Mouse (Mus musculus): ENCODE results near the gene Tnfaip6. TPM values are rescaled to one million over a fixed set of nuclear protein-coding genes. Genes with fewer than 3 reads are reported as not detected.

Gene Tnfaip6
- polyA plus RNA-seq, 1 experiment from 2014 or later = 0.20 TPM

GRCm38 (mm10) chr2:52042132-52042531, 4.3 kb downstream of the Tnfaip6 start:
- no peak overlapping the region for H3K9ac ChIP-seq (ENCODE audit: low read depth, low read length)
- no peak overlapping the region for H3K27ac ChIP-seq (ENCODE audit: low read length)
- H3K36me3 ChIP-seq (ENCODE audit: control insufficient read depth, insufficient read depth) = no peaks in the 10 kb centered on the region
- WGBS (ENCODE audit: insufficient replicate concordance) = 65% methylated on average over 3 of the region's 3 CpGs
- no peak overlapping the region for H3K4me2 ChIP-seq (ENCODE audit: low read depth, low read length)
- no peaks in the 10 kb centered on the region for H3K4me1 ChIP-seq (ENCODE audit: control insufficient read depth, low read depth, low read length)
- no peaks in the 10 kb centered on the region for H3K9me3 ChIP-seq (replicated peaks; ENCODE audit: control insufficient read depth, low read length)
- peaks cover 6% of the 10 kb centered on the region; the same call in 1 of the 2 replicates for H3K27me3 ChIP-seq (ENCODE audit: control insufficient read depth, insufficient read depth, low read depth, low read length)
- no peak overlapping the region for H3K4me3 ChIP-seq (ENCODE audit: low read depth, low read length)
- no peak for ATAC-seq (ENCODE audit: low read depth)

- H3K4me3 ChIP-seq (ENCODE audit: low read depth, low read length) = no peak overlapping the region
- H3K36me3 ChIP-seq (ENCODE audit: control insufficient read depth, insufficient read depth) = no peaks in the 10 kb centered on the region
- no peak for ATAC-seq (ENCODE audit: low read depth)
- H3K27me3 ChIP-seq (ENCODE audit: control insufficient read depth, insufficient read depth, low read depth, low read length) = peaks cover 3% of the 10 kb centered on the region; the same call in 1 of the 2 replicates
- H3K4me2 ChIP-seq (ENCODE audit: low read depth, low read length) = no peak overlapping the region
- H3K9me3 ChIP-seq (replicated peaks; ENCODE audit: control insufficient read depth, low read length) = no peaks in the 10 kb centered on the region
- 48% methylated on average over 5 of the region's 5 CpGs for WGBS (ENCODE audit: insufficient replicate concordance)
- no peak overlapping the region for H3K9ac ChIP-seq (ENCODE audit: low read depth, low read length)
- H3K4me1 ChIP-seq (ENCODE audit: control insufficient read depth, low read depth, low read length) = no peaks in the 10 kb centered on the region
- no peak overlapping the region for H3K27ac ChIP-seq (ENCODE audit: low read length)
These were observed 4.9 kb downstream of the Tnfaip6 start for GRCm38 (mm10) chr2:52042714-52043113.

- H3K9ac ChIP-seq (ENCODE audit: low read depth, low read length) = no peak overlapping the region
- peaks cover 2% of the 10 kb centered on the region; the same call in 1 of the 2 replicates for H3K27me3 ChIP-seq (ENCODE audit: control insufficient read depth, insufficient read depth, low read depth, low read length)
- ATAC-seq (ENCODE audit: low read depth) = no peak
- no peaks in the 10 kb centered on the region for H3K36me3 ChIP-seq (ENCODE audit: control insufficient read depth, insufficient read depth)
- H3K27ac ChIP-seq (ENCODE audit: low read length) = no peak overlapping the region
- no peaks in the 10 kb centered on the region for H3K4me1 ChIP-seq (ENCODE audit: control insufficient read depth, low read depth, low read length)
- no peak overlapping the region for H3K4me2 ChIP-seq (ENCODE audit: low read depth, low read length)
- 74% methylated on average over 11 of the region's 11 CpGs for WGBS (ENCODE audit: insufficient replicate concordance)
- H3K4me3 ChIP-seq (ENCODE audit: low read depth, low read length) = no peak overlapping the region
- H3K9me3 ChIP-seq (replicated peaks; ENCODE audit: control insufficient read depth, low read length) = no peaks in the 10 kb centered on the region
These were observed 5.7 kb downstream of the Tnfaip6 start for GRCm38 (mm10) chr2:52043485-52043884.

GRCm38 (mm10) chr2:52046032-52046431, 8.2 kb downstream of the Tnfaip6 start:
- Histone ChIP-seq H3K4me3 (ENCODE audit: low read depth, low read length) (no peak overlapping the region), H3K27ac (ENCODE audit: low read length) (no peak overlapping the region), H3K9me3 (replicated peaks; ENCODE audit: control insufficient read depth, low read length) (no peaks in the 10 kb centered on the region), H3K4me2 (ENCODE audit: low read depth, low read length) (no peak overlapping the region), H3K27me3 (ENCODE audit: control insufficient read depth, insufficient read depth, low read depth, low read length) (no peaks in the 10 kb centered on the region), H3K4me1 (ENCODE audit: control insufficient read depth, low read depth, low read length) (no peaks in the 10 kb centered on the region), H3K9ac (ENCODE audit: low read depth, low read length) (no peak overlapping the region), H3K36me3 (ENCODE audit: control insufficient read depth, insufficient read depth) (no peaks in the 10 kb centered on the region)
- 58% methylated on average over 5 of the region's 5 CpGs for WGBS (ENCODE audit: insufficient replicate concordance)
- no peak for ATAC-seq (ENCODE audit: low read depth)

- no peaks in the 10 kb centered on the region for H3K4me1 ChIP-seq (ENCODE audit: control insufficient read depth, low read depth, low read length)
- H3K27me3 ChIP-seq (ENCODE audit: control insufficient read depth, insufficient read depth, low read depth, low read length) = no peaks in the 10 kb centered on the region
- ATAC-seq (ENCODE audit: low read depth) = no peak
- H3K4me2 ChIP-seq (ENCODE audit: low read depth, low read length) = no peak overlapping the region
- H3K36me3 ChIP-seq (ENCODE audit: control insufficient read depth, insufficient read depth) = no peaks in the 10 kb centered on the region
- H3K27ac ChIP-seq (ENCODE audit: low read length) = no peak overlapping the region
- no peak overlapping the region for H3K9ac ChIP-seq (ENCODE audit: low read depth, low read length)
- no peaks in the 10 kb centered on the region for H3K9me3 ChIP-seq (replicated peaks; ENCODE audit: control insufficient read depth, low read length)
- H3K4me3 ChIP-seq (ENCODE audit: low read depth, low read length) = no peak overlapping the region
- 73% methylated on average over 11 of the region's 11 CpGs for WGBS (ENCODE audit: insufficient replicate concordance)
These were observed 13.0 kb downstream of the Tnfaip6 start for GRCm38 (mm10) chr2:52050823-52051222.

- ATAC-seq (ENCODE audit: low read depth) = no peak
- H3K4me2 ChIP-seq (ENCODE audit: low read depth, low read length) = no peak overlapping the region
- WGBS (ENCODE audit: insufficient replicate concordance) = 61% methylated on average over 4 of the region's 4 CpGs
- no peaks in the 10 kb centered on the region for H3K9me3 ChIP-seq (replicated peaks; ENCODE audit: control insufficient read depth, low read length)
- no peak overlapping the region for H3K4me3 ChIP-seq (ENCODE audit: low read depth, low read length)
- no peak overlapping the region for H3K27ac ChIP-seq (ENCODE audit: low read length)
- H3K27me3 ChIP-seq (ENCODE audit: control insufficient read depth, insufficient read depth, low read depth, low read length) = no peaks in the 10 kb centered on the region
- no peaks in the 10 kb centered on the region for H3K4me1 ChIP-seq (ENCODE audit: control insufficient read depth, low read depth, low read length)
- no peaks in the 10 kb centered on the region for H3K36me3 ChIP-seq (ENCODE audit: control insufficient read depth, insufficient read depth)
- no peak overlapping the region for H3K9ac ChIP-seq (ENCODE audit: low read depth, low read length)
These were observed 14.5 kb downstream of the Tnfaip6 start for GRCm38 (mm10) chr2:52052335-52052734.

- 31% methylated on average over 5 of the region's 5 CpGs for WGBS (ENCODE audit: insufficient replicate concordance)
- no peak overlapping the region for H3K9ac ChIP-seq (ENCODE audit: low read depth, low read length)
- no peak for ATAC-seq (ENCODE audit: low read depth)
- no peaks in the 10 kb centered on the region for H3K9me3 ChIP-seq (replicated peaks; ENCODE audit: control insufficient read depth, low read length)
- no peak overlapping the region for H3K27ac ChIP-seq (ENCODE audit: low read length)
- H3K27me3 ChIP-seq (ENCODE audit: control insufficient read depth, insufficient read depth, low read depth, low read length) = no peaks in the 10 kb centered on the region
- H3K4me1 ChIP-seq (ENCODE audit: control insufficient read depth, low read depth, low read length) = no peaks in the 10 kb centered on the region
- H3K4me3 ChIP-seq (ENCODE audit: low read depth, low read length) = no peak overlapping the region
- no peak overlapping the region for H3K4me2 ChIP-seq (ENCODE audit: low read depth, low read length)
- H3K36me3 ChIP-seq (ENCODE audit: control insufficient read depth, insufficient read depth) = no peaks in the 10 kb centered on the region
These were observed 15.7 kb downstream of the Tnfaip6 start for GRCm38 (mm10) chr2:52053502-52053901.

- no peaks in the 10 kb centered on the region for H3K9me3 ChIP-seq (replicated peaks; ENCODE audit: control insufficient read depth, low read length)
- no peak overlapping the region for H3K4me2 ChIP-seq (ENCODE audit: low read depth, low read length)
- no peak for ATAC-seq (ENCODE audit: low read depth)
- no peak overlapping the region for H3K27ac ChIP-seq (ENCODE audit: low read length)
- no peaks in the 10 kb centered on the region for H3K4me1 ChIP-seq (ENCODE audit: control insufficient read depth, low read depth, low read length)
- 50% methylated on average over 4 of the region's 4 CpGs for WGBS (ENCODE audit: insufficient replicate concordance)
- H3K9ac ChIP-seq (ENCODE audit: low read depth, low read length) = no peak overlapping the region
- H3K27me3 ChIP-seq (ENCODE audit: control insufficient read depth, insufficient read depth, low read depth, low read length) = no peaks in the 10 kb centered on the region
- no peaks in the 10 kb centered on the region for H3K36me3 ChIP-seq (ENCODE audit: control insufficient read depth, insufficient read depth)
- no peak overlapping the region for H3K4me3 ChIP-seq (ENCODE audit: low read depth, low read length)
These were observed 17.8 kb downstream of the Tnfaip6 start for GRCm38 (mm10) chr2:52055616-52056015.

GRCm38 (mm10) chr2:52057099-52057498, 19.3 kb downstream of the Tnfaip6 start:
- Histone ChIP-seq H3K9me3 (replicated peaks; ENCODE audit: control insufficient read depth, low read length) (no peaks in the 10 kb centered on the region), H3K4me2 (ENCODE audit: low read depth, low read length) (no peak overlapping the region), H3K4me3 (ENCODE audit: low read depth, low read length) (no peak overlapping the region), H3K9ac (ENCODE audit: low read depth, low read length) (no peak overlapping the region), H3K27ac (ENCODE audit: low read length) (no peak overlapping the region), H3K27me3 (ENCODE audit: control insufficient read depth, insufficient read depth, low read depth, low read length) (no peaks in the 10 kb centered on the region), H3K36me3 (ENCODE audit: control insufficient read depth, insufficient read depth) (no peaks in the 10 kb centered on the region), H3K4me1 (ENCODE audit: control insufficient read depth, low read depth, low read length) (no peaks in the 10 kb centered on the region)
- no peak for ATAC-seq (ENCODE audit: low read depth)
- 43% methylated on average over 1 of the region's 1 CpGs for WGBS (ENCODE audit: insufficient replicate concordance)

- no peak overlapping the region for H3K4me2 ChIP-seq (ENCODE audit: low read depth, low read length)
- no peaks in the 10 kb centered on the region for H3K27me3 ChIP-seq (ENCODE audit: control insufficient read depth, insufficient read depth, low read depth, low read length)
- no peak overlapping the region for H3K27ac ChIP-seq (ENCODE audit: low read length)
- H3K36me3 ChIP-seq (ENCODE audit: control insufficient read depth, insufficient read depth) = no peaks in the 10 kb centered on the region
- ATAC-seq (ENCODE audit: low read depth) = no peak
- H3K9me3 ChIP-seq (replicated peaks; ENCODE audit: control insufficient read depth, low read length) = no peaks in the 10 kb centered on the region
- H3K9ac ChIP-seq (ENCODE audit: low read depth, low read length) = no peak overlapping the region
- H3K4me3 ChIP-seq (ENCODE audit: low read depth, low read length) = no peak overlapping the region
- no peaks in the 10 kb centered on the region for H3K4me1 ChIP-seq (ENCODE audit: control insufficient read depth, low read depth, low read length)
These were observed 19.9 kb downstream of the Tnfaip6 start for GRCm38 (mm10) chr2:52057681-52058080.

Measured in liver, embryonic 16.5 days (tissue).